Mouse (Mus musculus) liver, embryonic 14.5 days (tissue): Measurements from ENCODE around the gene Tom1l2. TPM values are rescaled to one million over a fixed set of nuclear protein-coding genes. Genes with fewer than 3 reads are reported as not detected.

Experiments used
- ATAC-seq: fragments of 200-750 bp; cut with Nextera tagmentation; 2 replicates; pipeline ENCODE4 v1.8.0; 2017; ENCODE audit warnings: moderate number of reproducible peaks, mild to moderate bottlenecking, moderate library complexity; ENCODE audit not compliant: insufficient read depth
- DNase-seq, 3 experiments: peaks; one replicate each; pipeline ENCODE4 v3.0.0-alpha.2; 2012 to 2013; ENCODE audit warnings: low read depth in 3 of 3, low spot score in 3 of 3
- H3K27ac ChIP-seq: fragments of 300-500 bp; sonication (generic); 2 replicates; pipeline ENCODE4 v1.5.1; 2014; ENCODE audit warnings: moderate library complexity, mild to moderate bottlenecking, control low read depth, inconsistent platforms
- H3K27me3 ChIP-seq: fragments of 300-500 bp; sonication (generic); 2 replicates; pipeline ENCODE4 v1.6.1; 2014; ENCODE audit warnings: mild to moderate bottlenecking, low read length, moderate library complexity; ENCODE audit not compliant: control insufficient read depth, insufficient read depth
- H3K36me3 ChIP-seq: fragments of 300-500 bp; sonication (generic); replicated peaks from 2 replicates; pipeline ENCODE4 v1.6.1; 2014; ENCODE audit warnings: low read depth; ENCODE audit not compliant: control insufficient read depth, insufficient read depth
- H3K4me1 ChIP-seq, 2 experiments: fragments of 200-500 bp in 1 of 2; fragments of 300-500 bp in 1 of 2; sonication (generic) in 1 of 2; replicated peaks; 2 replicates each; pipeline ENCODE4 v1.6.1; 2012 to 2014; ENCODE audit warnings: antibody characterized with exemption in 1 of 2, inconsistent platforms in 1 of 2, low read length in 1 of 2; ENCODE audit not compliant: control insufficient read depth in 2 of 2, insufficient read depth in 2 of 2
- H3K4me2 ChIP-seq: fragments of 300-500 bp; sonication (generic); 2 replicates; pipeline ENCODE4 v1.6.1; 2014; ENCODE audit warnings: low read depth, mild to moderate bottlenecking, control low read depth, moderate library complexity
- H3K4me3 ChIP-seq, 2 experiments: fragments of 200-500 bp in 1 of 2; fragments of 300-500 bp in 1 of 2; sonication (generic) in 1 of 2; 2 replicates each; pipeline ENCODE4 v1.5.1; 2012 to 2014; ENCODE audit warnings: low read depth in 2 of 2, low read length in 2 of 2, mild to moderate bottlenecking in 2 of 2, control low read depth in 1 of 2, inconsistent platforms in 1 of 2, moderate library complexity in 1 of 2; ENCODE audit not compliant: insufficient read depth in 1 of 2
- H3K9ac ChIP-seq: fragments of 300-500 bp; sonication (generic); replicated peaks from 2 replicates; pipeline ENCODE4 v1.6.1; 2014; ENCODE audit warnings: mild to moderate bottlenecking, control low read depth, moderate library complexity
- H3K9me3 ChIP-seq: fragments of 300-500 bp; sonication (generic); 2 replicates; pipeline ENCODE4 v1.6.1; 2016; ENCODE audit warnings: low read length, mixed read lengths; ENCODE audit not compliant: control insufficient read depth
- CTCF ChIP-seq: IDR thresholded peaks from 2 replicates; pipeline ENCODE4 v1.5.1; 2016; ENCODE audit warnings: antibody characterized with exemption, low read depth, control low read depth
- EP300 ChIP-seq: IDR thresholded peaks from 2 replicates; pipeline ENCODE4 v1.6.1; 2016; ENCODE audit warnings: antibody characterized with exemption, low read depth
- WGBS: fragments of 180-500 bp; shearing (Covaris S2); extraction: QIAGEN DNeasy Blood & Tissue Kit; methylation state at CpG from one replicate; pipeline ENCODE4 v1.1.7; 2014; ENCODE audit not compliant: insufficient replicate concordance; 5-methylcytosine and 5-hydroxymethylcytosine counted together
- polyA plus RNA-seq, 2 experiments: library from polyadenylated mRNA; depleted of rRNA in 1 of 2; stranded (reverse) in 1 of 2; unstranded in 1 of 2; fragments of >200 nt; fragmentation: Nextera tagmentation in 1 of 2; extraction: Ambion mirVana in 1 of 2; gene quantifications; 2 replicates each; pipeline versions ENCODE4 v1.2.1 to v1.2.3; 2012 to 2014

The Tom1l2 gene
- polyA plus RNA-seq, 2 experiments = 2.4 to 4.9 TPM

DNA sequence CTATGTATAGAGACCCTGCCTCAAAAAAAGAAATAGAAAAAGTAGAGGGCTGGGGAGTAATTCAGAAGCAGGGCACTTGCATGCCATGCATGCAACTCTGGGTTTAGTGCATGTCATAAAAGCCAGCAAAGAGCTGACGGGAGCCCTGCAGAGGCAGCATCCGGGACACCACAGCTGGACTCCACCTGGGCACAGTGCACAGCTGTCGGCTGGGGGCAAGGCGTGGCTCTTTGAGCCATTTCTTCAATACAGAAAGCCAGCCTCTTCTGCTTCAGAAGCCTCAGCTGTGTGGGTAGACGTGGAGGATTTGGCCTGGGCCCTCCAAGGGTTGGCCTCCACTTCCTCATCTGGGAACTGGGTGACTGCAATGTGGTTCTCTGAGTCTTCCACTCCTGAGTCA lies 117.4 kb downstream of the Tom1l2 start:
- ATAC-seq (no peak), DNase-seq (no peak)
- no peaks in the 10 kb centered on the region for H3K27me3 ChIP-seq
- no peak overlapping the region for H3K4me3 ChIP-seq
- H3K4me2 ChIP-seq = no peak overlapping the region
- no peak overlapping the region for H3K27ac ChIP-seq
- H3K36me3 ChIP-seq = no peaks in the 10 kb centered on the region
- no peak for TF ChIP-seq CTCF
- no peak for TF ChIP-seq EP300
- WGBS = 58% methylated on average over 5 of the region's 5 CpGs
- no peaks in the 10 kb centered on the region; a peak in 1 of 4 replicates for H3K4me1 ChIP-seq
- H3K9me3 ChIP-seq = no peaks in the 10 kb centered on the region
- H3K9ac ChIP-seq = no peak overlapping the region

- Histone ChIP-seq H3K4me1 (no peaks in the 10 kb centered on the region; a peak in 1 of 4 replicates), H3K9me3 (no peaks in the 10 kb centered on the region), H3K27ac (no peak overlapping the region), H3K9ac (no peak overlapping the region), H3K4me3 (no peak overlapping the region), H3K4me2 (no peak overlapping the region), H3K27me3 (no peaks in the 10 kb centered on the region), H3K36me3 (no peaks in the 10 kb centered on the region)
- ATAC-seq (no peak), DNase-seq (no peak)
- WGBS = 82% methylated on average over 8 of the region's 8 CpGs
- TF ChIP-seq CTCF (no peak), EP300 (no peak)
Observed at GRCm38 (mm10) chr11:60233235-60233634, 119.5 kb downstream of the Tom1l2 start.

DNA sequence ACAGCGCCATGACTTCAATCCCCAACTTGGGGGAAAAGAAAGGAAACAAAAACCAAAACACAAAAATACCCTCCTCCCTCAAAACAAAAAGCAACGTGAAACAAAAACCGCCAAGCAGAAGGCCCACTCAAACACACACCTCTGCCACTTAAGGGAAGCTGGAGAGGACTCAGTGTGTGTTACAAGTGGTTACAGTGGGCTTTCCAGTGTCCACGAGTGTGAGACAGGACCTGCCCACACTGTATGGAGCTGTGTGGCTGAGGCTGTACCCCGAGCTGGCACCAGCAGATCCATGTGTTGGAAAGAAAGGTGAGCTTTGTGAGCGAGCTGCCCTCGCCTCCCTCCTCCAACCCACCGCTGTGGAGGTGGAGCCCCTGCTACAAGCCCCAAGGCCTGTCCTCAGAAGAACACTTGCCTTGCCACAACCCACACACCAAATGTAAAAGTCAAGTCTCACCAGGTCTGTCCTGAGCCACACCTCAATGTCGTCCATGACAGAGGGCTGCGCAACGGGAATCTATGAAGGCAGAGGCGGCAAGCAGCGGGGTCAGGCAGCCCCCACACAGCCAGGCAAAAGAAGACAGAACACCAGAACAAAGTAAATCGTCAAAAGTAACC lies 120.2 kb downstream of the Tom1l2 start:
- Histone ChIP-seq H3K4me2 (no peak overlapping the region), H3K9me3 (no peaks in the 10 kb centered on the region), H3K4me3 (no peak overlapping the region), H3K27ac (no peak overlapping the region), H3K4me1 (no peaks in the 10 kb centered on the region; a peak in 1 of 4 replicates), H3K36me3 (no peaks in the 10 kb centered on the region), H3K9ac (no peak overlapping the region), H3K27me3 (no peaks in the 10 kb centered on the region)
- DNase-seq (no peak), ATAC-seq (no peak)
- no peak for TF ChIP-seq CTCF
- no peak for TF ChIP-seq EP300
- WGBS = 76% methylated on average over 14 of the region's 14 CpGs

DNA sequence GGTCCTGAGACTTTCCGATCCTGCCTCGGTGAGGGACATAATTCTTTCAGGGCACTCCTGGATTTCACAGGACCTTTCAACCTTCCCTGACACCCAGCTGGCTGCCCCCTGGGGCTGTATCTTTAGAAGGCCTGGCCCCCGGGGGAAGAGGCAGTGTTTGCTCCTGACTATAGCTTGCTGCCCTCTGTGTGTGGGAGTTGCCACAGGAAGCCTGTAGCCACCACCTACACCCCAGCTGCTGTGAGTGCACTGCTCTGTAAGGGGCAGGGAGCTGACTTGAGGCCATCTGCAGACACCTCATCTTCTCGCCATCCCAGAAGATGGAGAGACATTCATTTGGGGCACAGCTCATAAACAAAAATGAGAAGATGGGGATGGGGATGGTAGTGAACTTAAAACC lies 120.8 kb downstream of the Tom1l2 start:
- Histone ChIP-seq H3K4me2 (no peak overlapping the region), H3K27me3 (no peaks in the 10 kb centered on the region), H3K4me3 (no peak overlapping the region), H3K36me3 (no peaks in the 10 kb centered on the region), H3K27ac (no peak overlapping the region), H3K9ac (no peak overlapping the region), H3K4me1 (no peaks in the 10 kb centered on the region; a peak in 1 of 4 replicates), H3K9me3 (no peaks in the 10 kb centered on the region)
- 55% methylated on average over 4 of the region's 4 CpGs for WGBS
- TF ChIP-seq EP300 = no peak
- no peak for TF ChIP-seq CTCF
- DNase-seq = no peak
- no peak for ATAC-seq

- WGBS = 83% methylated on average over 3 of the region's 3 CpGs
- H3K4me1 ChIP-seq = no peaks in the 10 kb centered on the region; a peak in 1 of 4 replicates
- H3K27me3 ChIP-seq = no peaks in the 10 kb centered on the region
- no peaks in the 10 kb centered on the region for H3K36me3 ChIP-seq
- no peak overlapping the region for H3K9ac ChIP-seq
- ATAC-seq = no peak
- no peak overlapping the region for H3K4me2 ChIP-seq
- no peaks in the 10 kb centered on the region for H3K9me3 ChIP-seq
- TF ChIP-seq EP300 = no peak
- TF ChIP-seq CTCF = no peak
- H3K4me3 ChIP-seq = no peak overlapping the region
- no peak overlapping the region for H3K27ac ChIP-seq
- DNase-seq = no peak
Observed at GRCm38 (mm10) chr11:60231326-60231725, 121.4 kb downstream of the Tom1l2 start.
